Mouse (Mus musculus) bone marrow, adult 2 months (tissue): ENCODE results near the gene Fau. TPM values are rescaled to one million over a fixed set of nuclear protein-coding genes. Genes with fewer than 3 reads are reported as not detected.
"Not testable (repeated sequence)": the region's sequence is repeated elsewhere in the genome, so short reads cannot be mapped to it uniquely, and the experiment has no call there.

Source experiments
- H3K27ac ChIP-seq: fragments of 200-500 bp; 2 replicates; pipeline ENCODE4 v1.5.1; 2012; ENCODE audit warnings: low read depth, mild to moderate bottlenecking, control low read depth, inconsistent platforms, low read length; ENCODE audit not compliant: control insufficient read depth, poor library complexity, insufficient read depth
- H3K4me1 ChIP-seq: fragments of 200-500 bp; 2 replicates; pipeline ENCODE4 v1.6.1; 2011; ENCODE audit warnings: low read length; ENCODE audit not compliant: control insufficient read depth, insufficient read depth
- H3K4me3 ChIP-seq: fragments of 200-500 bp; replicated peaks from 2 replicates; pipeline ENCODE3; 2011; ENCODE audit warnings: mild to moderate bottlenecking, low read depth, low read length, control low read depth; ENCODE audit not compliant: control insufficient read depth
- CTCF ChIP-seq: fragments of 200-500 bp; IDR thresholded peaks from 2 replicates; pipeline ENCODE4 v1.5.1; 2011; ENCODE audit warnings: low read length, control low read depth; ENCODE audit not compliant: control insufficient read depth, insufficient read depth
- POLR2A ChIP-seq: fragments of 200-500 bp; IDR thresholded peaks from 2 replicates; pipeline ENCODE4 v1.6.1; 2011; ENCODE audit warnings: low read depth, mild to moderate bottlenecking, control low read depth, low read length, borderline replicate concordance; ENCODE audit not compliant: control insufficient read depth
- WGBS: fragments of 180-500 bp; shearing (Covaris S2); methylation state at CpG from one replicate; pipeline ENCODE4 v1.1.7; 2018; 5-methylcytosine and 5-hydroxymethylcytosine counted together
- polyA plus RNA-seq: library from polyadenylated mRNA; stranded (reverse); fragments of >200 nt; gene quantifications from 2 replicates; pipeline ENCODE4 v1.2.4, GENCODE M21; 2011; ENCODE audit warnings: low replicate concordance; ENCODE audit not compliant: missing spikeins, insufficient read depth, insufficient read length

Fau gene
- polyA plus RNA-seq, 1 experiment: 4,155 TPM

DNA sequence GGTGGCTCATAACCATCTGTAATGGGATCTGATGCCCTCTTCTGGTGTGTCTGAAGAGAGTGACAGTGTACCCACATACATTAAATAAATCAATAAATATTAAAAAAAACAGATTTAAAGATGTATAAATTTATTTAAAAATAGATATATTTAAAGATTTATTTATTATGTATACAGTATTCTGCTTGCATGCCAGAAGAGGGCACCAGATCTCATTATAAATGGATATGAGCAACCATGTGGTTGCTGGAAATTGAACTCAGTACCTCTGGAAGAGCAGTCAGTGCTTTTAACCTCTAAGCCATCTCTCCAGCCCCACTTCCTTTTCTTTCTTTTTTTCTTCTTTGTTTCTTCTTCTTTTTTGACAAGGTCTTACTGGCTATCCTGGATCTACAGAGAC, 17.6 kb upstream of the Fau start:
- Histone ChIP-seq H3K4me1 (peaks cover 1% of the 10 kb centered on the region; the same call in 1 of the 2 replicates), H3K4me3 (no peak overlapping the region), H3K27ac (no peak overlapping the region)
- no peak for TF ChIP-seq POLR2A
- no peak for TF ChIP-seq CTCF

DNA sequence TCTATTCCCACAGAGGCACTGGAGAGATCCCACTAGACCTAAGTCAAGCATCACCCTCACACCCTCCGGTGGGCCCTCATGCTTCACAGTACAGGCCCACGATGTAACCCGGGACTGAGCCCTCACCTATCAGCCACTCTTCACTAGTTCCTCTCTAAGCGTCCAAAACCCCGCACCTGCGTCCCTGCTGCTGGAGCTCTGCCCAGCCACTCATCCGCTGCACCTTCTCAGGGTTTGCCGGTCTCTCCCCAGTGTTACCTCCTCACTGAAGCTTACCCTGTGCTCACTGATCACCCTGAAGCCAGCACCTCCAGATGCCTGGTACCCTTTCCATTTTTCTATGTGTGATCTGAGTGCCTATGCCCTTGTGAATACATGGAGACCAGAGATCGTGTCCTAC, 15.4 kb upstream of the Fau start:
- H3K27ac ChIP-seq: no peak overlapping the region
- no peak for TF ChIP-seq CTCF
- no peak for TF ChIP-seq POLR2A
- H3K4me1 ChIP-seq: peaks cover 2% of the 10 kb centered on the region; the same call in 1 of the 2 replicates
- H3K4me3 ChIP-seq: no peak overlapping the region
- 80% methylated on average over 9 of the region's 9 CpGs for WGBS

DNA sequence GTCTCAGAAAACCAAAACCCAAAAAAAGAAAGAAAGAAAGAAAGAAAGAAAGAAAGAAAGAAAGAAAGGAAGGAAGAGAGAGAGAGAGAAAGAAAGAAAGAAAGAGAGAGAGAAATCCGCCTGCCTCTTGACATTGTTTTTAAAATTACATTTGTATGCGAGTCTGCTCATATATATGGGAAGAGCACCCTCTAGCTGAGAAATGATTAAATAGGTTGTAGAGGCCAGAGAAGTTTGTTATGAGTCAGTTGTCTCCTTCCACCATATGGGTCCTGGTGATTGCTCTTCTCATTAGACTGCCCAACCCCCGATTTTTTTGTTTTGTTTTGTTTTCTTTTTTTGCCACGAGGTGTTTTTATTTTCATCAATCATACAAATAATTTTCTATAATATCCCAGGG, 13.5 kb upstream of the Fau start:
- H3K4me1 ChIP-seq, H3K27ac ChIP-seq, H3K4me3 ChIP-seq: not testable (repeated sequence)
- 25% methylated on average over 4 of the region's 4 CpGs for WGBS

DNA sequence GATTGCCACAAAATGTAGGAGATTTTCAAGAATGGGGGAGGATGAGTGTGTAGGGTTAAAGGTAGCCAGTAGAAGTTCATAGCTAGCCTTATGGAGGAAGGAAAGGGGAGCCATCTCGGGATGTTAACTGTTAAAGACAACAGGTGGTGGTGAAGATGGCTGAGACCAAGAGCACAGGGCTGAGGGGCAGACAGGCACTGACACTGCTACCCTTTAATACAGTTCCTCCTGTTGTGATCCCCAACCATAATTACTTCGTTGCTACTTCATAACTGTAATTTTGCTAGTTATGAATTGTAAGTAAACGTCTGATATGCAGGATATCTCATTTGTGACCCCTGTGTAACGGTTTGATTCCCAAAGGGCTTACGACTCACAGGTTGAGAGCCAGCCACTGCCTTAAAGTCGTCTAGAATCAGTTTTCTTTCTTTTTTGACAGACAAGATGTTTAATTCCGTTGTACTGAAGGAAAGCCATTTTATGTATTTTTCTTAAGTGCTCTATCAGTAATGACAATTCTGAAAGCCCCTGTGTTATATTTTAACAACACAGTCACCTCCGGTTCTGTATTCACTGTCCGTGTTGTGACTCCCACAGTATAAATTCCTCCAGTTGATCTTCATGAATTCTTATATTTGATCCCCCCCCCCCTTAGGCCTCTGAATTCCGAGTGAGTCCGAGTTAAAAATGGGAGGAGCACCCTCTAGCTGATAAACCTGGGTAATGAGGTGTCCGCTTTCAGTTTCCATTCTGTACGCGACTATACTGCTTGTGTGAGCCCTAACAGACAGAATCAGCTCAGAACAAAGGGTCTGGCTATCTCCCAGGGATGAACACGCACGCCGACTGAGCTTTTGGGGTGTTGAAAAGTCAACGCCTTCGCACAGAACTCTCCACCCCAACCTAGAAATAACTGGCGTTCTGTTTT, 12.0 kb upstream of the Fau start:
- 6% methylated on average over 20 of the region's 20 CpGs for WGBS
- Histone ChIP-seq H3K27ac (peak overlapping the region; percentile 99), H3K4me3 (peak overlapping the region; percentile 78), H3K4me1 (peaks cover 8% of the 10 kb centered on the region)
- no peak for TF ChIP-seq POLR2A
- no peak for TF ChIP-seq CTCF

DNA sequence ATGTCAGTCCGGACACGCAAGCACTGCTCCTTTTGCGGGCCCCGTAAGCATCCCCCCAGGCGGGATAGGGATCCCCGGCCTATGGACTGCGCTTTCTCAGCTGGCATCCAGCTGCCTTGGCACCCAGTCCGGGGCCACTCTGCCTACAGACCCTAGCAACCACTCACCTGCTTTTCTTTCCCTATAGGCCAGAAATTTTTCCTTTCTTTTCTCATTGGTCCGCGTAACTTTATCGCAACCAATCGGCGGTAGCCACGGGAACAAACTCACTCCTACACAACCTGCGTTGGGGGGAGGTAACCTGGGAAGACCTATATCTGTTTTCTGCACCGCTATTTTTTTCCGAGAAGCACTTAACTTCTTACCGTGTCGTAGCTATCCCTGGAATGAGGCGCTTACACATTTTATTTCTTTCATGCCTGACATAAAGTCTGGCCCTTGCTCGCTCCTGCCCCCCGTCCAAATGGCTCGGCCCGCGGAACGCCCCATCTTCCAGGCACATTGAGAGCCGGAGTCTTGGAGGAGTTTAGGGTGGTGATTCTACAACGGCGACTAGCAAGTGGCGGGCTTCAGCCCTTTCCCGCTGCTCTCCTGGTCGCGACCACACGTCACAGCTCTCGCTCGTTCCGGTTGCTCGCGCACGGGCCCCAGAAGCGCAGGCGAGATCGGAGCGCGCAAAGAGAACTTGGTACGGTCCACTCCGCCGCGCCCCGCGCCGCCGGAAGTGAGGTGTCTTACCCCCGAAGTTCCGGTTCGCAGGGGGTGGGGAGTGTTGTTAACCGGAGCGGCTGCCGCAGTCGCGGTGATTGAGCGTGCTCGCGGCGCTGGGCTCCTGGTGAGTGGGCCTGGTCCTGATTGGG, 11.1 kb upstream of the Fau start, which contains the start of gene Syvn1:
Gene Syvn1, plus strand, starts transcription at position 283 of the 860 bp plus-strand sequence.
- peaks cover 8% of the 10 kb centered on the region for H3K4me1 ChIP-seq
- peak within 1 kb of the TSS; percentile 99 for H3K27ac ChIP-seq
- TF ChIP-seq CTCF (no peak), POLR2A (peak; percentile 88; the same call in 1 of the 2 replicates)
- peak within 1 kb of the TSS; percentile 78 for H3K4me3 ChIP-seq
- under 1% methylated on average over 65 of the region's 65 CpGs for WGBS

DNA sequence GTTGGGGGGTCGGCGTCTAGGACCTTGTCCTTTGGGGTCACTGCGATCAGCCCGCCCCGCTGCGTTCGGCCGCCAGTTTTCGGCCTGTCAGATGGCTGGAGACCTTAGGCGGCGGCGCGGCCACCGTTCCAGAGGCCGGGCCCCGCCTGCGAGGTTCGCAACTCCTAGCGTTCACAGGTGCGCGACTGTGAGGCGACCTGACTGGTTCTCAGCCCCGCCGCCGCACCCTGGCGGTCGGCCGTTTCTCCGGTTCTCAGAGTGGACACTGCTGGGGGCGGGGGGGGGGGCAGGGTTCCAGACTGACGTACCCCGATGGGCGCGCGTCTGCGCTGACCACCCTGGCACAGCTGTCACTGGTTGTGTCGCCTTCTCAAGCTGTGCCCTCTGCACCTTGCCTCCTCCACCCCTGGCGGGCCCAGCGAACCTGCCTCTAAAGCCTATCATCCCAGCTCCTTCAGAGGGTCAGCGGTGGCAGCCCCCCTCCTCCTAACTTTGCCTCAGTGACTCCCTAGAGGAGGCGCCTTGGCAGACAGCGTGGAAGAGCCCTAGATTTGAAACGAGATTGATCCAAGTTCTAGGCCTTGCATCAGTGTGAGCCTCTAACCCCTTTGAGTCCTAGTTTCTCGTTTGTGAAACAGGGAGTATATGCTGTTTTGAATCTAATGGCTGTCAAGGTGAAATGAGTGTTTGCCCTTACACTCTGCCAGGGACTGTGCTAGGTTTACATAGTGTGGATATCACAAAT, 10.3 kb upstream of the Fau start:
- H3K4me1 ChIP-seq: peaks cover 8% of the 10 kb centered on the region
- WGBS: 1% methylated on average over 44 of the region's 44 CpGs
- H3K27ac ChIP-seq: peak overlapping the region; percentile 99
- peak overlapping the region; percentile 78 for H3K4me3 ChIP-seq
- no peak for TF ChIP-seq POLR2A
- no peak for TF ChIP-seq CTCF

DNA sequence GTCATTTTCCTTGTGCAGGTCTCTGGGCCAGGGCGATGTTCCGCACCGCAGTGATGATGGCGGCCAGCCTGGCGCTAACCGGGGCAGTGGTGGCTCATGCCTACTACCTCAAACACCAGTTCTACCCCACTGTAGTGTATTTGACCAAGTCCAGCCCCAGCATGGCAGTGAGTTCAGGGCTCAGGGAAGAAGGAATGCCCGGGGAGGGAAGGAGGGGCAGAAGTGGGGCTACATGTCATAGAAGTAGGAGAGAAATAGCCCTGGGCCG, 9.8 kb upstream of the Fau start:
- H3K4me1 ChIP-seq: peaks cover 8% of the 10 kb centered on the region
- H3K4me3 ChIP-seq: peak overlapping the region; percentile 78
- 76% methylated on average over 8 of the region's 8 CpGs for WGBS
- TF ChIP-seq CTCF (no peak), POLR2A (no peak)
- peak overlapping the region; percentile 99 for H3K27ac ChIP-seq
